Mouse (Mus musculus) spleen, postnatal 4 days (tissue): ENCODE measurements around the gene Glo1.

Source experiments
- DNase-seq, 2 experiments: peaks; one replicate each; pipeline ENCODE4 v3.0.0; 2022; ENCODE audit warnings: low spot score in 2 of 2

The Glo1 gene

DNA sequence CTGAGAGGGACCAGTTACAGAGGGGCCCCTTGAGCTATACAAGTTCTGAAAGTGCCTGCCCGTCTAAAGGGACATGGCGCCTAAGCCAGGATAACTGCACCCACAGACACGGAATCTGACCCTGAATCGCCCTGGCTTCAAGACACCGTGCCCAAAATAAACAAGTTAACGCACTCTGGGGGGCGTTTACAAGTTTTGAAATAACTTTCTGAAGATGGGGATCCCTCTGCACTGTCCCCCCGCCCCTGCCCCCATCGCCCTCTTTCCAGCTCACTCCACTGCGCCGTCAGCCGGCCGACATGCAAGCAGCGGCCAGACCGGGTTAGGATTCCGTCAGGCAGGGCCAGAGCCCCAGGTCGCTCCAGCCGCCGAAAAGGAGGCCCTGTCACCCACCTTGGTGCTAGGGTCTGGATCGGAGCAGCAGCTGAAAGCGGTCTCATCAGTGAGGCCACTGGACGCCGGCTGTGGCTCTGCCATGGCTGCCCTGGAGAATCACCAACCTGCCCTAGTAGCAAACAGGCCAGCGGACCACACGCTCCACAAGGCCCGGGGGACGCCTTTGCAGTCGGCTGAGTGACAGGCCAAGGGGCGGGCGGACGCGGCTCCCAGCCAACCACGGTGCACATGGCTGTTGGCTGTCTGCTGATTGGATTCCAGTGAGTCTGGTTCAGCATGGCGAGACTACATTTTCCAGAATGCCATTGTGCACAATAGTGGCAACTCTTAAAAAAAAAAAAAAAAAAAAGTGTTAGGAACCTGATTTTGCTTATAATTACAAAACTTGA is 14.4 kb downstream of the Glo1 start:
- DNase-seq: peak; percentile 99

DNA sequence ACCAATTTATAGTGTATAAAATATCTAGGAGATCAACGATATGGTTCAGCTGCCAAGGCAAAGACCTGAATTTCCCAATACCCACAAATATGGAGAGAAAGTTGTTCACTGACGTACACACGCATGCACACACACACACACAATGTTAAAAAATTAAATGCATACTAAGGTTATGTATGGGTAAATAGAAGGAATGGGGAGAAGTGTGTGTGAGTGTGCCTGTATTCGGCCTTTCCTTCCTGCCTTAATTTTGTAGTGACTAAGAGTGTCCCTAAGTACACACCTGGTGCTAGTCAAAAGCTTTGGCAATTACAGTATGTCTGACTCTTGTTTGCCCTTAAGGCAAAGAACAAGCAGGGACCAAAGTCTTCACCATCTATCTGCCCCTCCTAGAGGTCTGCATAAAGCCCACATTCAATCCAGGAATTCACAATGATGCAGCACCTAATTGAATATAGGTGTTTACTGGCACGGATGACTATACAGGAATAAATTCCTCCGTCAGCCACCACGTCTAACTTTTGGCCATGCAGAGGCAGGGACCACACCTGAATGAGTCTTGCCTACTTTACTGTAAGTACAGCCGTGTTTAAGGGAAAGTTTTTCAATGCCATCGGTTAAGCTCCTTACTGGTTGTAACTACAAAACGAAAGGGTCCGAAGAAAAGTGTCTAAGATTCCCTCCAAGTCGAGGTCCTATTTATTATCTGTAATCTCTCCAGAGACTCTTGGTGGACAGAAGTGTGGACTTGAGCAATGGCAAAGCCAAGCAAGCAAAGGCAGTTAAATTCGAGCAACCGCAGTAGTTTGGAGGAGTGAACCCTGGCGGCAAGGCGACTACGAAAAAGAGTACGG is 15.2 kb downstream of the Glo1 start:
- DNase-seq: no peak

- no peak for DNase-seq
Observed at GRCm38 (mm10) chr17:30610739-30611138, 15.9 kb downstream of the Glo1 start.

DNA sequence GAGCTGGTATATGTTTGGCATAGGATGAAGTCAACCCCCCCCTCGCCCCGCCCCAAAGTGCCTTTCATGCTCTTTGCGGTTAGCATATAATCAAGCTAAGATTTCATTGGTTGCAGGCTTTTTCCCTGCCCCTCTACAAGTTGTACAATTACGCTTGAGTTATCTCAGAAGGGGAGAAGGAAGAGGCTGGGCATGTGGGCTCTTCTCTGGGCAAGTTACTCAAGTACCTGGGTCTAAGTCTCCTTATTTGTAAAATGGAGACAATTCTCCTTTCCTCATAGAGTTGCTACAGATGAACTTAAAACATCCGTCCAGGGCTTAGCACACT is 16.7 kb downstream of the Glo1 start:
- DNase-seq: no peak

DNA sequence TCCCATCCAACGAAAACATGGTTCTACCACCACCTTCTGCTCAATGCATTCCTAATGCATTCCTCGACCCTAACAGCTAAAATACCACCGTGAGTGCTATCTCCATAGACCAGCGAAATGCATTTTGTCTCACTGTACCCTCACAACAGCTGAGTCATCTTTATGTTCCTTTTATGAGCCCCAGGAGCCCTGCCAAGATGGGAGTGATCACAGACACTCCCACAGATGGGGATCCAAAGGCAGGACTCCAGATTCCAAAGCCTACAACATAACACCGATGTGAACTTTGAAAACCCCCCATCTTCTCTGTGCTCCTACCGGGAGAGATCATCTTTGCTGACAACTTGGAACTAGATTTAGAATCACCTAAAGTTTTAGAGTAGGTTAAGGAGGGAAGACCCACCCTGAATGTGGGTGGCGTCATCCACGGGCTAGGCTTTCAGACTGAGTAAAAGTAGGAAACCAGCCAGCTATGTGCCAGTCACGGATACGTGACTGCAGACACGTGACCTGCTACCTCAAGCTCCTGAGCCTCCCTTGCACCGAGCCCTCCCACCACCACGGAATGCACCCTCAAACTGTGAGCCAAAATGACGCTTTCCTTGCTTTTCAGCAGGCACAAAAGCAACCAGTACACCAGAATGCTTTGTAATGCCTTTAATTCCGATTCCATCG is 17.2 kb downstream of the Glo1 start:
- peak in 1 of 2 experiments; percentile 53 for DNase-seq

DNA sequence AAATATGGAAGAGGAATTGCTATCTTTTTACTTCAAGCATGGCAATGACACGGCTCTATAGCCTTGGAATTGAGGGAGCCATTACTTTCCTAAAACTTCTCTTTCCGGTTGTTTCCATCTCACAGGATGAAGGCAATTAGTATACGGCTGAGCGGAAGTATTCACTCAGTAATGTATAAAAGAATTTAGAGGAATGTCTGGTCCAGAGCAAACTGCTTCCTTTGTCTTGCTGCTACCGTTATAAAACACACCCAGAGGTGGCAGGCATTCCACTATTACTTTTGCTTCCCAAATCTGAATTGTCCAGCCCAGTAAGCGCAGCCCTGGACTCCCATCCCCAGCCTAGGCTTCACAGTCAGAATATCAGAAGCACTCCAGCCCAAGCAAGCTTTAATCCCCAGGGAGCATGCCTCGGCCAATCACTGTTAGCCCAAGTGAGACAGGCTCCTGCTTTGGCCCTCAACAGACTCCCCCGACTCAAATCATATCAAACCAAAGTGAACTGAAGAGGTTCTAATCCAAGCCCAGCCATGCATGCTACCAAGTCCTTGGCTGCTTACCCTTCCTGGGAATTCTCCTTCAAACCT is 18.7 kb downstream of the Glo1 start:
- DNase-seq: no peak

GRCm38 (mm10) chr17:30607330-30607729 is 19.3 kb downstream of the Glo1 start:
- no peak for DNase-seq

DNA sequence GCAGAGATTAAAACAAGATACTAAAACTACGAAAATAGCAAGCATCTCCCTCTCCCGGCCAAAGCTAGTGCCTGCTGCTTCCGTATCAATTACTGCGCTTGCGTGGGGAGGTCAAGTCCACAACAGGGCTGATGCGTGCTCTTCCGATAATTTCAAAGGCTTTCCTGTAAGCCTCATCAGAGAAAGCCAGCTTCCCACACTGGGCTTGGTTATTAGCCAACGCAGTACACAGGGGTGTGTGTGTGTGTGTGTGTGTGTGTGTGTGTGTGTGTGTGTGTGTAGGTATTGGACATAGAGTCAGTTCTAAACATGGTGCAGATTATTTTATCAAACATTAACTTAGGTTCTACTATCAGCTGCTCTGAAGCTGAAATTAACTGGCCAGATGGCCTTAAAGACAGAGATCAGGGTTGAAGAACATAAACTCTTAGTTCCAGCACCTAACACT is 20.0 kb downstream of the Glo1 start:
- DNase-seq: no peak

DNA sequence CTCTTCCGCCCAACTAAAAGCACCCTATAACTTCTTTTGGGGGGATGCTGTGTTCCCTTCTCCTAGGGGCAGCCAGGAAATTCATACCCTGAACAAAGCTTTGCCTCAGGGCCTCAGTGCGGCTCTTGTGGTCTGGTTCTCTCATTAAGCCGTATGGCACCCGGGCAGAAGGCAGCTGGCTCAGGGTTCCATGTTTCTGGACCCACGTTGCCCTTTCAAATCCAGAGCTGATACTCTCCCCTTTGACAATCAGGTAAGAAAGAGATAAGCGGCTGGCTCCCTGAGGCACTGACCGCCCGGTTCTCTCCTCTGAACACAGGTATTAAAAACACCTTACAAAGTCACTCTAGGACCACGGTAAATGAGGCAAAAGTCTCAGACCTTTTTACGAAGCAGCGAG is 20.5 kb downstream of the Glo1 start:
- no peak for DNase-seq

DNA sequence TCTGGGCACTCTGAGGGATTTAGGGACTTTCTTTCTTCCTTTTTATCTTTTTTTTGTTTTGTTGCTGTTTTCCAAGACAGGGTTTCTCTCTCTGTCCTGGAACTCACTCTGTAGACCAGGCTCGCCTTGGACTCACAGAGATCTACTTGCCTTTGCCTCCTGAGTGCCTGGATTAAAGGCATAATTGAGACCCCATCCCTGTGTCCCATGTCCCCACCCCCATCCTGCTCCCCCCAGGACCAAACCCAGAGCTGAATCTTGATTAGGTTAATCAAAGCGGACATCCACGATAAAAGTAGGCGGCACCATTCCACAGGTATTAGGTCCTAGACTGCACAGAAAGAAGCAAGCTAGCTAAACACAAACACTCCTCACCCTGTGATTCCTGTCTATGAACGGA is 21.7 kb downstream of the Glo1 start:
- no peak for DNase-seq

- DNase-seq: no peak
Observed at GRCm38 (mm10) chr17:30604296-30604695, 22.4 kb downstream of the Glo1 start.

DNA sequence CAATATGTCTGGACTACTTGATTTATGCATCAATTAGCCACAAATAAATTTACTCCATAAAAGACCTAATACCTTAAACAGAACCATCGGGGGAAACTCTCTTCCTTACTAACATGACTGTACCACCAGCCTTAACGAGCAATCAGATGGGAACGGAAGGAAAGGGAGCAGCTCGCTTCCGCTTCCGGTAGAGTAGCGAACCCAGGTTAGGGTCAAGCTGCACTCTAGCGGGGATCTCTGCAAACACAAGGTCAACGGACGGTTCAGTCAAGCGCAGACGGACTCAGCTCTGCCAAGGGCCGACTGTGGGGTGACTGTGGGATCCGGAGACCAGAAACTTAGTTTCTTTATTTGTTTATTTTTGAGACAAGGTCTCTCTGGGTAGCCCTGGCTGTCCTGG is 24.5 kb downstream of the Glo1 start:
- DNase-seq: no peak

DNA sequence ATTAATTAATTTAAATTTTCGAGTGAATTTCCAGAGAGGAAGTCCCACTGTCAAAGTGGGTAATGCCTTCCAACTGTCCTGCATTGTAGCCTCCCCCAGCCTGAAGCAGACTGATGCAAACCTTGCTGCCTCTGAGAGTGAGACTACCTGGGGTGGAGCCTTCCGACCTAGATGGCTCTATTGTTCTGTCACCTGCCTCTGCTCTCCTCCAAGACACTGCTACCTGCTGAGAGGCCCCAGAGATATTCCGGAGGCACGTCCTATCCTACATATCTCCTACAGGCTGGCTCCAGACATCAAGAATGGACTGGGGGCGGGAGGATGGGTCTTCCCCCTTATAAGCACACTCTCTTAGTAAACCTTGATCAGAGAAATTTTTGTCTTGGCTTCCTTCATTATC is 28.4 kb downstream of the Glo1 start:
- no peak for DNase-seq

DNA sequence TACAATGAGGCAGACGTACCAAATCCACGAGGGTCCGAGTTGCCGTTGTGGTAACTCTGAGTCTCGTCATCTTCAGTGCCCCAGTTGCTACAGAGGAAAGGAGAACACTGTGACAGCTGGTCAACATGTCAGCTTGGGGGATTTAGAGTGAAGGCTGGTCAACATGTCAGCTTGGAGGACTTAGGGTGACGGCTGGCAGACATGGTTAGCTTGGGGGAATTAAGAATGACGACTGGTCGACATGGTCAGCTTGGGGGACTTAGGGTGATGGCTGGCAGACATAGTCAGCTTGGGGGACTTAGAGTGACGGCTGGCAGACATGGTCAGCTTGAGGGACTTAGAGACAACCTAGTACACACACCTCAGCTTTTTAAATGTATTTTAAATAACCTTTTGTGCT is 28.9 kb downstream of the Glo1 start:
- no peak for DNase-seq

GRCm38 (mm10) chr17:30594846-30595245 is 31.8 kb downstream of the Glo1 start:
- no peak for DNase-seq

- no peak for DNase-seq
Observed at GRCm38 (mm10) chr17:30594407-30594806, 32.3 kb downstream of the Glo1 start.

- DNase-seq: peak in 1 of 2 experiments; percentile 48
Observed at GRCm38 (mm10) chr17:30590417-30591198, 36.1 kb downstream of the Glo1 start.

GRCm38 (mm10) chr17:30583258-30584001 is 43.2 kb downstream of the Glo1 start:
- no peak for DNase-seq

DNA sequence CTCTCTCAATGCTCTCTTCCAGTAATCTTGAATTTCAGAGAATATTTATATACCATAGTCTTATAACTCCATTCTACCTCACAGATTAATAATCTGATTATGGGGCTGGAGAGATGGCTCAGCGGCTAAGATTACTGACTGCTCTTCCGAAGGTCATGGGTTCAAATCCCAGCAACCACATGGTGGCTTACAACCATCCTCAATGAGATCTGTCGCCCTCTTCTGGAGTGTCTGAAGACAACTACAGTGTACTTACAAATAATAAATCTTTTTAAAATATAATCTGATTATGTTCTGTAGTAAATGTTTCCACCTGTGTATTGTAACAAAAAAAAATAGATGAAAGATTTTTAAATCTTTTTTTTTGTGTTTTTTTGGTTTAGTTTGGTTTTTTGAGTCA is 44.4 kb downstream of the Glo1 start:
- DNase-seq: no peak

DNA sequence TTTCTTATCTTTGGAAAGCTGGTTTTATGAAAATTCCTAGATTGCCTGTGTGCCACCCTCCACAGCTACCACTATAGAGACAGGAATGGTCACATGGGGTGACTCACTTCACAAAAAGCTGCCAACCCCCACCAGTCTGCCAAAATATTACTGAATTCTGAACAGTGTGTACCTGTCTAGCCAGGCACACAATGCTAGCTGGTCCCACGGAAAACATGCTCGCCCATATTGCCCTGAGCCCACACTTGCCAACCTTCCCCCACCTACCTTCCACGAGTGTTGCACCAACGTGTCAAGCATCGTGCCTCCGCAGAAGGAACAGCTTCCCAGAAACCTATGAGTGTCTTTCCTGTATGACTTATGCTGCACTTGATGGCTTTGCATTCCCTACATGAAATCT is 45.5 kb downstream of the Glo1 start:
- no peak for DNase-seq

DNA sequence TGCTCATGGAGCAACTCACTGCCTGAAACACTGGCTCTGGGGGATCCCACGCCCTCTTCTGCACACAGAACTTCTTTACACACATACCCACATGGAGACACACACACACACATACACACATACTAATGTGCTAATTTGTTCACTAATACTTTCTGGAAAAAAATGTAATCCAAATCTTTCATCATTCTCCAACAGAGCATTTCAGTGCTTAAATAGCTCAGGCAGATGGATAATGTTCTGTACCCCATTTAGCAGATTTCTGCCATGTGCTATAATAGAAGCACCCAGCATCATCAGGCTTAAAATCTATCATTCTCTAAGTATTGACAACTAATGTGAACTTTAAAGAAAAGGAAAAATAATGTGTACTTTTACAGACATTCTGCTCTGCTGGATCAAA is 45.9 kb downstream of the Glo1 start:
- no peak for DNase-seq
